Mouse (Mus musculus) R1 (cell line): ENCODE data around the gene Sprr2a2.
"Not testable (repeated sequence)": the region's sequence is repeated elsewhere in the genome, so short reads cannot be mapped to it uniquely, and the experiment has no call there.

Experiments used
- DNase-seq: peaks from one replicate; pipeline ENCODE4 v3.0.0-alpha.2; 2018; ENCODE audit warnings: low read depth, low spot score

The Sprr2a2 gene

GRCm38 (mm10) chr3:92215569-92215968 is at the start of gene Sprr2a2, which contains the start of gene Sprr2a1:
Gene Sprr2a2 (plus strand): TSS chr3:92215920.
Gene Sprr2a1 (plus strand): TSS chr3:92215799.
- not testable (repeated sequence) for DNase-seq

GRCm38 (mm10) chr3:92169847-92170246 is 45.9 kb upstream of the Sprr2a2 start:
- no peak for DNase-seq

GRCm38 (mm10) chr3:92176880-92177279 is 38.8 kb upstream of the Sprr2a2 start:
- DNase-seq, result no peak

- DNase-seq, result no peak
These were observed 20.1 kb upstream of the Sprr2a2 start for GRCm38 (mm10) chr3:92195512-92196200.

GRCm38 (mm10) chr3:92211133-92211925 is 4.4 kb upstream of the Sprr2a2 start:
- not testable (repeated sequence) for DNase-seq

GRCm38 (mm10) chr3:92212059-92212458 is 3.7 kb upstream of the Sprr2a2 start:
- DNase-seq, result not testable (repeated sequence)

- not testable (repeated sequence) for DNase-seq
These were observed 2.1 kb upstream of the Sprr2a2 start for GRCm38 (mm10) chr3:92213651-92214050.

GRCm38 (mm10) chr3:92219031-92219430 is 3.3 kb downstream of the Sprr2a2 start:
- DNase-seq, result not testable (repeated sequence)

GRCm38 (mm10) chr3:92223708-92224107 is 8.0 kb downstream of the Sprr2a2 start:
- not testable (repeated sequence) for DNase-seq

- not testable (repeated sequence) for DNase-seq
These were observed 11.7 kb downstream of the Sprr2a2 start for GRCm38 (mm10) chr3:92227410-92227809.

- not testable (repeated sequence) for DNase-seq
These were observed 20.9 kb downstream of the Sprr2a2 start for GRCm38 (mm10) chr3:92236463-92237189.

- not testable (repeated sequence) for DNase-seq
These were observed 23.0 kb downstream of the Sprr2a2 start for GRCm38 (mm10) chr3:92238736-92239135.

GRCm38 (mm10) chr3:92239197-92239596 is 23.5 kb downstream of the Sprr2a2 start:
- not testable (repeated sequence) for DNase-seq

- DNase-seq, result not testable (repeated sequence)
These were observed 29.1 kb downstream of the Sprr2a2 start for GRCm38 (mm10) chr3:92244833-92245232.

- DNase-seq, result not testable (repeated sequence)
These were observed 30.5 kb downstream of the Sprr2a2 start for GRCm38 (mm10) chr3:92246245-92246644.

GRCm38 (mm10) chr3:92248494-92248893 is 32.8 kb downstream of the Sprr2a2 start:
- DNase-seq, result not testable (repeated sequence)

GRCm38 (mm10) chr3:92250450-92250849 is 34.7 kb downstream of the Sprr2a2 start:
- DNase-seq, result not testable (repeated sequence)

- DNase-seq, result not testable (repeated sequence)
These were observed 38.1 kb downstream of the Sprr2a2 start for GRCm38 (mm10) chr3:92253860-92254259.

GRCm38 (mm10) chr3:92258526-92258925 is 42.8 kb downstream of the Sprr2a2 start:
- not testable (repeated sequence) for DNase-seq

GRCm38 (mm10) chr3:92263462-92263861 is 47.7 kb downstream of the Sprr2a2 start:
- not testable (repeated sequence) for DNase-seq

- DNase-seq, result not testable (repeated sequence)
These were observed 55.8 kb downstream of the Sprr2a2 start for GRCm38 (mm10) chr3:92271414-92271985.
